Mouse (Mus musculus) MEL (cell line): ENCODE results near the gene Noa1. TPM values are rescaled to one million over a fixed set of nuclear protein-coding genes. Genes with fewer than 3 reads are reported as not detected.

Experiments
- DNase-seq: peaks from one replicate; pipeline ENCODE4 v3.0.0; 2011; ENCODE audit warnings: low read depth, low spot score
- H3K27ac ChIP-seq: 2 replicates; pipeline ENCODE4 v1.5.1; 2012; ENCODE audit warnings: low read depth, mild to moderate bottlenecking, control low read depth, low read length, moderate library complexity; ENCODE audit not compliant: control insufficient read depth
- H3K27me3 ChIP-seq, 2 experiments: fragments of 150-350 bp in 1 of 2; sonication (generic) in 1 of 2; 2 replicates each; pipeline ENCODE4 v1.6.1; 2012; ENCODE audit warnings: low read length in 2 of 2, mild to moderate bottlenecking in 2 of 2, improper control_type of control experiment in 1 of 2, moderate library complexity in 1 of 2; ENCODE audit not compliant: insufficient read depth in 2 of 2, control insufficient read depth in 1 of 2
- H3K36me3 ChIP-seq, 2 experiments: 2 replicates each; pipeline ENCODE4 v1.6.1; 2012 to 2014; ENCODE audit warnings: low read length in 2 of 2, improper control_type of control experiment in 1 of 2, inconsistent platforms in 1 of 2, mild to moderate bottlenecking in 1 of 2; ENCODE audit not compliant: insufficient read depth in 2 of 2, control insufficient read depth in 1 of 2
- H3K4me1 ChIP-seq, 2 experiments: fragments of 150-350 bp in 1 of 2; sonication (generic) in 1 of 2; 2 replicates each; pipeline ENCODE4 v1.6.1; 2012; ENCODE audit warnings: low read length in 2 of 2, improper control_type of control experiment in 1 of 2, mild to moderate bottlenecking in 1 of 2; ENCODE audit not compliant: insufficient read depth in 2 of 2, control insufficient read depth in 1 of 2
- H3K4me3 ChIP-seq, 2 experiments: fragments of 150-350 bp in 1 of 2; sonication (generic) in 1 of 2; 2 replicates each; pipeline ENCODE4 v1.5.1; 2012; ENCODE audit warnings: low read depth in 2 of 2, low read length in 2 of 2, mild to moderate bottlenecking in 2 of 2, moderate library complexity in 2 of 2, control low read depth in 1 of 2, improper control_type of control experiment in 1 of 2; ENCODE audit not compliant: control insufficient read depth in 1 of 2, insufficient read depth in 1 of 2
- H3K79me2 ChIP-seq: 2 replicates; pipeline ENCODE4 v1.6.1; 2012; ENCODE audit warnings: mild to moderate bottlenecking, low read length, moderate library complexity; ENCODE audit not compliant: control insufficient read depth, poor library complexity, insufficient read depth
- H3K9ac ChIP-seq: 2 replicates; pipeline ENCODE4 v1.6.1; 2012; ENCODE audit warnings: low read depth, mild to moderate bottlenecking, control low read depth, low read length, moderate library complexity; ENCODE audit not compliant: control insufficient read depth, poor library complexity, severe bottlenecking
- H3K9me3 ChIP-seq: fragments of 150-350 bp; sonication (generic); replicated peaks from 2 replicates; pipeline ENCODE4 v1.6.1; 2012; ENCODE audit warnings: mild to moderate bottlenecking, low read length, improper control_type of control experiment, moderate library complexity; ENCODE audit not compliant: insufficient read depth
- CHD2 ChIP-seq: IDR thresholded peaks from 2 replicates; pipeline ENCODE4 v1.6.1; 2011; ENCODE audit warnings: low read length, improper control_type of control experiment
- CTCF ChIP-seq, 3 experiments: IDR thresholded peaks in 2 of 3; conservative IDR thresholded peaks in 1 of 3; 2 replicates each; pipeline ENCODE4 v1.5.1; 2011 to 2012; ENCODE audit warnings: low read length in 3 of 3, low read depth in 2 of 3, mild to moderate bottlenecking in 2 of 3, improper control_type of control experiment in 1 of 3, inconsistent platforms in 1 of 3, mixed read lengths in 1 of 3, moderate library complexity in 1 of 3; ENCODE audit not compliant: control insufficient read depth in 1 of 3, insufficient read depth in 1 of 3, poor library complexity in 1 of 3, severe bottlenecking in 1 of 3
- EP300 ChIP-seq, 2 experiments: IDR thresholded peaks; 2 replicates each; pipeline ENCODE4 v1.6.1; 2011; ENCODE audit warnings: improper control_type of control experiment in 2 of 2, low read length in 2 of 2, low read depth in 1 of 2, mild to moderate bottlenecking in 1 of 2
- ETS1 ChIP-seq: IDR thresholded peaks from 2 replicates; pipeline ENCODE4 v1.6.1; 2012; ENCODE audit warnings: low read depth, mild to moderate bottlenecking, inconsistent platforms, low read length, improper control_type of control experiment, moderate library complexity
- GABPA ChIP-seq: IDR thresholded peaks from 2 replicates; pipeline ENCODE4 v1.6.1; 2012; ENCODE audit warnings: low read depth, mild to moderate bottlenecking, inconsistent platforms, low read length, improper control_type of control experiment, moderate library complexity
- GATA1 ChIP-seq: IDR thresholded peaks from 2 replicates; pipeline ENCODE4 v1.6.1; 2011; ENCODE audit warnings: low read depth, low read length, improper control_type of control experiment
- MAZ ChIP-seq: IDR thresholded peaks from 2 replicates; pipeline ENCODE4 v1.6.1; 2012; ENCODE audit warnings: low read depth, mild to moderate bottlenecking, inconsistent platforms, low read length, improper control_type of control experiment
- MXI1 ChIP-seq: IDR thresholded peaks from 2 replicates; pipeline ENCODE4 v1.6.1; 2011; ENCODE audit warnings: mild to moderate bottlenecking, low read depth, low read length, improper control_type of control experiment
- NELFE ChIP-seq: IDR thresholded peaks from 2 replicates; pipeline ENCODE4 v1.6.1; 2011; ENCODE audit warnings: low read depth, low read length, improper control_type of control experiment
- POLR2A ChIP-seq, 2 experiments: IDR thresholded peaks; 2 replicates each; pipeline ENCODE4 v1.6.1; 2011 to 2012; ENCODE audit warnings: low read length in 2 of 2, mild to moderate bottlenecking in 2 of 2, control low read depth in 1 of 2, improper control_type of control experiment in 1 of 2, low read depth in 1 of 2, moderate library complexity in 1 of 2; ENCODE audit not compliant: control insufficient read depth in 1 of 2, insufficient read depth in 1 of 2, poor library complexity in 1 of 2
- POLR2AphosphoS2 ChIP-seq: IDR thresholded peaks from 2 replicates; pipeline ENCODE4 v1.6.1; 2011; ENCODE audit warnings: low read length, improper control_type of control experiment
- RAD21 ChIP-seq: IDR thresholded peaks from 2 replicates; pipeline ENCODE4 v1.6.1; 2011; ENCODE audit warnings: mild to moderate bottlenecking, low read depth, low read length, improper control_type of control experiment
- RCOR1 ChIP-seq: IDR thresholded peaks from 2 replicates; pipeline ENCODE4 v1.6.1; 2012; ENCODE audit warnings: low read depth, mild to moderate bottlenecking, inconsistent platforms, low read length, improper control_type of control experiment
- SIN3A ChIP-seq: IDR thresholded peaks from 2 replicates; pipeline ENCODE4 v1.6.1; 2012; ENCODE audit warnings: low read length, improper control_type of control experiment, inconsistent platforms
- TAL1 ChIP-seq: IDR thresholded peaks from 2 replicates; pipeline ENCODE4 v1.6.1; 2012; ENCODE audit warnings: mild to moderate bottlenecking, inconsistent platforms, low read length, moderate library complexity, mixed read lengths
- TBP ChIP-seq: IDR thresholded peaks from 2 replicates; pipeline ENCODE4 v1.8.0; 2011; ENCODE audit warnings: low read depth, low read length, improper control_type of control experiment
- TCF12 ChIP-seq: IDR thresholded peaks from 2 replicates; pipeline ENCODE4 v1.6.1; 2014; ENCODE audit warnings: low read depth, mild to moderate bottlenecking, inconsistent platforms, low read length, improper control_type of control experiment, moderate library complexity
- UBTF ChIP-seq: IDR thresholded peaks from 2 replicates; pipeline ENCODE4 v1.6.1; 2012; ENCODE audit warnings: low read depth, mild to moderate bottlenecking, inconsistent platforms, low read length, improper control_type of control experiment, moderate library complexity, borderline replicate concordance; ENCODE audit not compliant: insufficient read depth
- USF2 ChIP-seq, 2 experiments: IDR thresholded peaks; 2 replicates each; pipeline ENCODE4 v1.6.1; 2011 to 2012; ENCODE audit warnings: improper control_type of control experiment in 2 of 2, low read length in 2 of 2, borderline replicate concordance in 1 of 2, inconsistent platforms in 1 of 2, low read depth in 1 of 2, mild to moderate bottlenecking in 1 of 2; ENCODE audit not compliant: insufficient read depth in 1 of 2
- ZNF384 ChIP-seq: IDR thresholded peaks from 2 replicates; pipeline ENCODE4 v1.6.1; 2012; ENCODE audit warnings: low read depth, mild to moderate bottlenecking, inconsistent platforms, low read length, improper control_type of control experiment
- polyA plus RNA-seq, 2 experiments: library from polyadenylated mRNA; stranded (reverse) in 1 of 2; unstranded in 1 of 2; fragments of >175 nt in 1 of 2; fragments of >200 nt in 1 of 2; gene quantifications; 2 replicates each; pipeline versions ENCODE4 v1.2.1 to v1.2.4; 2012; ENCODE audit warnings: low replicate concordance in 2 of 2, low read depth in 1 of 2; ENCODE audit not compliant: insufficient read length in 2 of 2, insufficient read depth in 1 of 2, missing spikeins in 1 of 2
- total RNA-seq: library from RNA; depleted of rRNA; stranded (reverse); fragments of 300-350 nt; gene quantifications from 2 replicates; pipeline ENCODE4 v1.2.3, GENCODE M21; 2012

Noa1 gene
- total and polyA plus RNA-seq, 3 experiments, result 52.4 to 265 (median 96.2) TPM

DNA sequence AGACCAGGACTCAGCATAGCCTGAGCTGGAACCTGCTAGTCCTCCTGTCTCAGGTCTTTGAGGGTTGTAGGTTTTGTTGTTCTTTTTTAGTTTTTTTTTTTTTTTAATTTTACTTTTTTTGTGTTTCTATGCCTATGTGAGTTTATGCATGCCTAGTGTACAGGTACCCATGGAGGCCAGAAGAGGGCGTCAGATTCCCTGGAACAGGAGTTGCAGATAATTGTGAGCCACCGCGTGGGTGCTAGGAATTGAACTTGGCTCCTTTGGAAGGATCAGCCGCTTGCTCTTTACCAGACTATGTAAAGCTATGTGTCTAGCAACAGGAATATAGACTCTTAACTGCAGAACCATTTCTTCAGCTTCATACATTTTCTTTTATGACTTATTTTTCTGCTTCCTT, 4.3 kb upstream of the Noa1 start:
- Histone ChIP-seq H3K9me3 (no peaks in the 10 kb centered on the region), H3K36me3 (peaks cover 14 to 35% of the 10 kb centered on the region in 2 experiments), H3K4me1 (peaks cover 3 to 8% of the 10 kb centered on the region in 2 experiments), H3K4me3 (no peak overlapping the region), H3K79me2 (peaks cover 35% of the 10 kb centered on the region), H3K27me3 (no peaks in the 10 kb centered on the region), H3K9ac (no peak overlapping the region), H3K27ac (no peak overlapping the region)
- DNase-seq, result peak; percentile 27
- TF ChIP-seq ZNF384, result peak; percentile 40; the same call in 1 of the 2 replicates
- TF ChIP-seq GATA1, result no peak
- peak; percentile 7 to 35 (median 18); a peak in 3 of 6 replicates for TF ChIP-seq CTCF (IDR thresholded peaks at IDR 0.05 in 2 of 3, conservative IDR thresholded peaks at IDR 0.05 in 1 of 3; ENCODE audit: control insufficient read depth in 1 of 3, insufficient read depth in 1 of 3, low read depth in 2 of 3, low read length in 3 of 3, poor library complexity in 1 of 3, severe bottlenecking in 1 of 3)

DNA sequence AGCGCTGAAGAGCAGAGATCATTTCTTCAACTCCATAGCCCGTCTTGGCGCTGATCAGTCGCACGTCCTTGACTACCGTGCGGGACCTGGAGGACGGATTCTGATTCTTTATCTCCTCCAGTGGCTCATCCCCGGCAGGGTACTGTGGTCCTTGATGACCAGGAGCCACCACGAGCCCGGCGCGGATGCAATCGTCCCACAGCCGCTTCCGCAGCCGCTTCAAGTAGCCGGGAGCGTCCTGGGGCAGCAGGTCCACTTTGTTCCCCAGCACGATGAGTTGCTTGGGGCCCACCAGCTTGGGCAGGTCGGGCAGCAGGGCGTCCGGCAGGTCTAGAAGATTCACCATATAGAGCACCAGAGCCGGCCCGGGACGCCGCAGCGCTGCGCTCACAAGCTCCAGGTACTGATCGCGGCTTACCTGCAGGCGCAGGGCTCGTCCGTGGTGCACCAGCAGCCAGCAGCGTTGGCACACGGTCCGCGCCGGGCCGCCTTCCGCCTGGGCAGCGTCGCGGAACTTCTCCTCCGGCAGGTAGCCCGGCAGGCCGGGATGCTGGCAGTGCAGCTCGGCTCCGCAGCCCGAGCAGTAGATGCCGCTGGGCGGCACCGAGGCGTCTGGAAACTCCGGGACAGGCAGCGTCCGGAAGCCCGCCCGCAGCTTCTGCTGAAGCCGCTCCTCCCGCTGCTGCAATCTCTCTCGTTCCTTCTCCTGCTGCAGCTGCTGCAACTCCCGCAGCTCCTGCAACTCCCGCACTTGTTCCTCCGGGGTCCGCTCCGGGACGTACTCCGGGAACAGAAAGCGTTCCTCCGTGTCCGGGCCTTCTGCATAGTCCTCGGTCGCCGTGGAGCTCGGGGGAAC, 605 bp downstream of the Noa1 start:
- Histone ChIP-seq H3K4me1 (peaks cover 5 to 8% of the 10 kb centered on the region in 2 experiments), H3K4me3 (peak overlapping the region; percentile 70 to 84), H3K9me3 (no peaks in the 10 kb centered on the region), H3K36me3 (peaks cover 16 to 26% of the 10 kb centered on the region in 2 experiments), H3K27ac (peak overlapping the region; percentile 25), H3K27me3 (no peaks in the 10 kb centered on the region), H3K9ac (peak overlapping the region; percentile 85), H3K79me2 (peaks cover 58% of the 10 kb centered on the region)
- TF ChIP-seq UBTF, result peak; percentile 95; the same call in 1 of the 2 replicates
- TF ChIP-seq POLR2A (IDR thresholded peaks at IDR 0.05; ENCODE audit: control insufficient read depth in 1 of 2, insufficient read depth in 1 of 2, low read depth in 1 of 2, low read length in 2 of 2, poor library complexity in 1 of 2), result no peak; a peak in 1 of 4 replicates
- TF ChIP-seq CTCF (IDR thresholded peaks at IDR 0.05 in 2 of 3, conservative IDR thresholded peaks at IDR 0.05 in 1 of 3; ENCODE audit: control insufficient read depth in 1 of 3, insufficient read depth in 1 of 3, low read depth in 2 of 3, low read length in 3 of 3, poor library complexity in 1 of 3, severe bottlenecking in 1 of 3), result 0 out of 6 replicates have a peak, but pooled peaks of 1 of the 3 experiments have one; percentile 1
- no peak for TF ChIP-seq POLR2AphosphoS2
- DNase-seq, result peak; percentile 71

DNA sequence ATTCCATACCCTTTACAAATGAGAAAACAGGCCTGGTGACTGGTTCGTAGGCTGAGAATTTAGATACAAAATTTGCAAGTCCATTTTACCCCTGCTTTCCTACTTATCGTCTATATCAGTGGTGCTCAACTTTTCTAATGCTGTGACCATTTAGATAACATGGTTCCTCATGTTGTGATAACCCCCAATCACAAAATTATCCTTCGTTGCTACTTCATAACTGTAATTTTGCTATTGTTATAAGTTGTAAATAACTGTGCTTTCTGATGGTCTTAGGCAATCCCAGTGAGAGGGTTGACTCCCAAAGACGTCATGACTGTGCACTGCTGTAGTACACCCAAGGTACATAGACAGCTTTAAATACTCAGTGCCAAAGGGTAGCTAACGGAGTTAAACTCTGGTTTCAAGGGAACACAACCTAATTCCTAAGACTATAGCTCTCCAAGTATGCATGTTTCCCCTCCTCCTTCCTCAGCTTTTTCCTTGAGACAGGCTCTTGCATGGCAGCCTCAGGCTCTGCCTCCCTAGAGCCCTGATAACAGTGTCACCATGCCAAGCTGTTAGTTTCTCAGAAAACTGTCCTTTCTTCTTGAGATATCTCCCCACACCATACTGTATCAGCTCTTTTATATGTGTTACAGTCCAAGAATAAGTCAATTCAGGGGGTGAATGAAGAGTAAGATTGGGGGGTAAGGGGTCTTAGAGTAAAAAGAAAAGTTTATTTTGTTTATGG, 1.9 kb downstream of the Noa1 start:
- TF ChIP-seq EP300 (IDR thresholded peaks at IDR 0.05; ENCODE audit: low read depth in 1 of 2, low read length in 2 of 2), result peak; percentile 33 to 59; a peak in 3 of 4 replicates
- TF ChIP-seq GATA1, result 0 out of 2 replicates have a peak, but pooled peaks have one; percentile 35
- no peak for TF ChIP-seq GABPA
- TF ChIP-seq CHD2, result no peak
- no peak for TF ChIP-seq POLR2AphosphoS2
- no peak for TF ChIP-seq USF2 (IDR thresholded peaks at IDR 0.05; ENCODE audit: borderline replicate concordance in 1 of 2, insufficient read depth in 1 of 2, low read depth in 1 of 2, low read length in 2 of 2)
- TF ChIP-seq RAD21, result no peak
- peak; percentile 14; the same call in 1 of the 2 replicates for TF ChIP-seq TCF12
- no peak for TF ChIP-seq TBP
- TF ChIP-seq ETS1, result peak; percentile 31
- TF ChIP-seq NELFE, result no peak
- no peak for TF ChIP-seq MAZ
- TF ChIP-seq MXI1, result peak; percentile 67; the same call in 1 of the 2 replicates
- TF ChIP-seq SIN3A, result peak; percentile 81
- peak; percentile 57; the same call in 1 of the 2 replicates for TF ChIP-seq RCOR1
- no peak for TF ChIP-seq TAL1
- peak overlapping the region; percentile 70 to 84 for H3K4me3 ChIP-seq
- H3K9me3 ChIP-seq, result no peaks in the 10 kb centered on the region
- H3K36me3 ChIP-seq, result peaks cover 21 to 26% of the 10 kb centered on the region in 2 experiments
- peak; percentile 67 for DNase-seq
- peaks cover 5 to 8% of the 10 kb centered on the region in 2 experiments for H3K4me1 ChIP-seq
- peaks cover 52% of the 10 kb centered on the region for H3K79me2 ChIP-seq
- peak overlapping the region; percentile 11; the same call in 1 of the 2 replicates for H3K27ac ChIP-seq
- peak overlapping the region; percentile 85 for H3K9ac ChIP-seq
- no peaks in the 10 kb centered on the region for H3K27me3 ChIP-seq
